Mouse (Mus musculus): ENCODE data around the gene Copg2.
"Not testable (repeated sequence)": the region's sequence is repeated elsewhere in the genome, so short reads cannot be mapped to it uniquely, and the experiment has no call there.

Copg2 gene

GRCm38 (mm10) chr6:30832241-30832640 is 64.4 kb downstream of the Copg2 start:
- in situ Hi-C loops (cut with MseI, MboI): no loop called here

GRCm38 (mm10) chr6:30813626-30814025 is 83.0 kb downstream of the Copg2 start:
- in situ Hi-C loops (cut with MseI, MboI): no loop called here

GRCm38 (mm10) chr6:30805053-30805752 is 91.4 kb downstream of the Copg2 start:
- in situ Hi-C loops (cut with MseI, MboI): no loop called here

GRCm38 (mm10) chr6:30804389-30805052 is 92.1 kb downstream of the Copg2 start:
- in situ Hi-C loops (cut with MseI, MboI): not testable (repeated sequence)

- in situ Hi-C loops (cut with MseI, MboI): not testable (repeated sequence)
These were observed 93.7 kb downstream of the Copg2 start for GRCm38 (mm10) chr6:30802915-30803314.

GRCm38 (mm10) chr6:30751209-30751608 is 145.4 kb downstream of the Copg2 start:
- in situ Hi-C loops (cut with MseI, MboI): no loop called here

- in situ Hi-C loops (cut with MseI, MboI): no loop called here
These were observed 146.1 kb downstream of the Copg2 start for GRCm38 (mm10) chr6:30750482-30750881.

GRCm38 (mm10) chr6:30749892-30750291 is 146.7 kb downstream of the Copg2 start:
- in situ Hi-C loops (cut with MseI, MboI): no loop called here

- in situ Hi-C loops (cut with MseI, MboI): no loop called here
These were observed 147.4 kb downstream of the Copg2 start for GRCm38 (mm10) chr6:30749042-30749689.

- in situ Hi-C loops (cut with MseI, MboI): no loop called here
These were observed 148.2 kb downstream of the Copg2 start for GRCm38 (mm10) chr6:30748358-30748910.

- in situ Hi-C loops (cut with MseI, MboI): no loop called here
These were observed 148.8 kb downstream of the Copg2 start for GRCm38 (mm10) chr6:30747631-30748357.

- in situ Hi-C loops (cut with MseI, MboI): no loop called here
These were observed 151.0 kb downstream of the Copg2 start for GRCm38 (mm10) chr6:30745591-30745990.

- in situ Hi-C loops (cut with MseI, MboI): no loop called here
These were observed 151.7 kb downstream of the Copg2 start for GRCm38 (mm10) chr6:30744846-30745245.

GRCm38 (mm10) chr6:30739177-30739747 is 157.3 kb downstream of the Copg2 start:
- in situ Hi-C loops (cut with MseI, MboI): no loop called here

- in situ Hi-C loops (cut with MseI, MboI): no loop called here
These were observed 158.1 kb downstream of the Copg2 start for GRCm38 (mm10) chr6:30738464-30739006.

- in situ Hi-C loops (cut with MseI, MboI): no loop called here
These were observed 158.8 kb downstream of the Copg2 start for GRCm38 (mm10) chr6:30737548-30738463.

- in situ Hi-C loops (cut with MseI, MboI): no loop called here
These were observed 159.6 kb downstream of the Copg2 start for GRCm38 (mm10) chr6:30736864-30737547.

- in situ Hi-C loops (cut with MseI, MboI): no loop called here
These were observed 160.2 kb downstream of the Copg2 start for GRCm38 (mm10) chr6:30736372-30736762.

- in situ Hi-C loops (cut with MseI, MboI): no loop called here
These were observed 160.7 kb downstream of the Copg2 start for GRCm38 (mm10) chr6:30735728-30736371.

Data from mouse trophoblast stem cell (cell line).